Mouse (Mus musculus) heart, embryonic 15.5 days (tissue): ENCODE measurements around the gene Ugt1a10. TPM values are rescaled to one million over a fixed set of nuclear protein-coding genes. Genes with fewer than 3 reads are reported as not detected.

Experiments used
- ATAC-seq: fragments of 200-750 bp; cut with Nextera tagmentation; replicated peaks from 2 replicates; pipeline ENCODE4 v1.8.0; 2017; ENCODE audit warnings: low read depth, moderate TSS enrichment; ENCODE audit not compliant: insufficient number of reproducible peaks, insufficient read depth, low FRiP score
- H3K27ac ChIP-seq: fragments of 300-500 bp; sonication (generic); 2 replicates; pipeline ENCODE4 v1.5.1; 2015; ENCODE audit warnings: mild to moderate bottlenecking, inconsistent platforms
- H3K27me3 ChIP-seq: fragments of 300-500 bp; sonication (generic); 2 replicates; pipeline ENCODE4 v1.6.1; 2015; ENCODE audit warnings: inconsistent platforms
- H3K36me3 ChIP-seq: fragments of 300-500 bp; sonication (generic); 2 replicates; pipeline ENCODE4 v1.6.1; 2015; ENCODE audit warnings: mild to moderate bottlenecking, inconsistent platforms
- H3K4me1 ChIP-seq: fragments of 300-500 bp; sonication (generic); replicated peaks from 2 replicates; pipeline ENCODE4 v1.6.1; 2015; ENCODE audit warnings: inconsistent platforms
- H3K4me2 ChIP-seq: fragments of 300-500 bp; sonication (generic); 2 replicates; pipeline ENCODE4 v1.6.1; 2015; ENCODE audit warnings: inconsistent platforms, mild to moderate bottlenecking, moderate library complexity
- H3K4me3 ChIP-seq: fragments of 300-500 bp; sonication (generic); 2 replicates; pipeline ENCODE4 v1.5.1; 2015; ENCODE audit warnings: mild to moderate bottlenecking, inconsistent platforms
- H3K9ac ChIP-seq: fragments of 300-500 bp; sonication (generic); 2 replicates; pipeline ENCODE4 v1.6.1; 2015; ENCODE audit warnings: mild to moderate bottlenecking, inconsistent platforms
- H3K9me3 ChIP-seq: fragments of 300-500 bp; sonication (generic); replicated peaks from 2 replicates; pipeline ENCODE4 v1.6.1; 2016; ENCODE audit warnings: inconsistent platforms
- WGBS: fragments of 180-500 bp; shearing (Covaris S2); methylation state at CpG from one replicate; pipeline ENCODE4 v1.1.7; 2015; ENCODE audit warnings: mixed read lengths; 5-methylcytosine and 5-hydroxymethylcytosine counted together
- microRNA-seq: library from miRNA; unstranded; fragments of <30 nt; microRNA quantifications from one replicate; pipeline ENCODE4, GENCODE M21; 2016
- polyA plus RNA-seq: library from polyadenylated mRNA; unstranded; fragments of >200 nt; fragmentation: Nextera tagmentation; extraction: Ambion mirVana; gene quantifications from 2 replicates; pipeline ENCODE4 v1.2.1, GENCODE M21; 2015

Ugt1a10 gene
- polyA plus RNA-seq, 1 experiment from 2014 or later, result not detected

DNA sequence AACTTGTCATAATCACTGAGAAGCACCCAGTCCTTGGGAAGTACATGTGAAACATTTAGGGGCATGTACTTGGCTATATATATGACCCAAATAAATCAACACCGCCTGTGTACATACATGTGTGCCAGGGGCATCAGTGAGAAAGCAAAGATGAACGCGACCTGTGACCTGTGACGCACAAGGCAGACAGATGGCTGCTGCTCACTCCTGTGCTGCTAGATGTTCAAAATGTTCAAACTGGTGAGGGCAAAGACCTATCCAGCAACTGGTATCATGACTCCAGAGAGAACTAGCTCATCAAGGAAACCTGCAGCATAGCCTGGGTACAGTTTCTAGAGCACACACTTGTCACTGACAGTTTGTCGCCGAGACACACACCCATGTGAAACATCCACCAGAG, 212.3 kb downstream of the Ugt1a10 start:
- Histone ChIP-seq H3K27me3 (no peaks in the 10 kb centered on the region), H3K27ac (no peak overlapping the region), H3K4me3 (no peak overlapping the region), H3K4me2 (no peak overlapping the region), H3K4me1 (peaks cover 3% of the 10 kb centered on the region), H3K9me3 (no peaks in the 10 kb centered on the region), H3K36me3 (peaks cover 85% of the 10 kb centered on the region), H3K9ac (no peak overlapping the region)
- 91% methylated on average over 6 of the region's 6 CpGs for WGBS
- no peak for ATAC-seq

GRCm38 (mm10) chr1:88268070-88268469, 212.9 kb downstream of the Ugt1a10 start:
- Histone ChIP-seq H3K36me3 (peaks cover 84% of the 10 kb centered on the region), H3K9ac (no peak overlapping the region), H3K4me3 (no peak overlapping the region), H3K4me2 (no peak overlapping the region), H3K9me3 (no peaks in the 10 kb centered on the region), H3K27ac (no peak overlapping the region), H3K27me3 (no peaks in the 10 kb centered on the region), H3K4me1 (no peaks in the 10 kb centered on the region)
- no peak for ATAC-seq
- WGBS, result 83% methylated on average over 6 of the region's 6 CpGs

Small RNA genes within 50 kb of the gene (microRNA-seq; reads per million reads assigned to microRNA genes)
- gene Gm25198, result not detected

Other genes with a start within 250 kb of the Ugt1a10 start
- gene Dgkd, start 202.1 kb upstream of the Ugt1a10 start, polyA plus RNA-seq, result 19.7 and 24.7 TPM in 2 replicates
- gene Usp40, start 46.8 kb upstream of the Ugt1a10 start, polyA plus RNA-seq, result 27.7 and 29.1 TPM in 2 replicates
- not detected in 2 replicates for gene Ugt1a9, start 15.4 kb downstream of the Ugt1a10 start, polyA plus RNA-seq
- gene Ugt1a8, start 32.4 kb downstream of the Ugt1a10 start, polyA plus RNA-seq, result not detected in 2 replicates
- gene Ugt1a7c, start 39.7 kb downstream of the Ugt1a10 start, polyA plus RNA-seq, result 1.1 and 1.4 TPM in 2 replicates
- 0.15 TPM in 1 of 2 replicates, not detected in the other for gene Ugt1a6b, start 47.9 kb downstream of the Ugt1a10 start, polyA plus RNA-seq
- gene Ugt1a6a, start 79.4 kb downstream of the Ugt1a10 start, polyA plus RNA-seq, result 0.81 and 1.9 TPM in 2 replicates
- gene Ugt1a5, start 110.6 kb downstream of the Ugt1a10 start, polyA plus RNA-seq, result not detected in 2 replicates
- 0.06 TPM in 1 of 2 replicates, not detected in the other for gene Ugt1a2, start 145.2 kb downstream of the Ugt1a10 start, polyA plus RNA-seq
- gene Dnajb3, start 150.4 kb downstream of the Ugt1a10 start, polyA plus RNA-seq, result 3.3 and 4.8 TPM in 2 replicates
- gene Ugt1a1, start 156.6 kb downstream of the Ugt1a10 start, polyA plus RNA-seq, result not detected in 2 replicates
- 0.60 and 0.87 TPM in 2 replicates for gene Mroh2a, start 171.6 kb downstream of the Ugt1a10 start, polyA plus RNA-seq
- gene Hjurp, start 222.2 kb downstream of the Ugt1a10 start, polyA plus RNA-seq, result 93.4 and 119 TPM in 2 replicates
- gene Trpm8, start 222.3 kb downstream of the Ugt1a10 start, polyA plus RNA-seq, result not detected in 2 replicates